Mouse (Mus musculus): Measurements from ENCODE around the gene Adcy2. TPM values are rescaled to one million over a fixed set of nuclear protein-coding genes. Genes with fewer than 3 reads are reported as not detected.
A peak's percentile ranks its signal among the peaks of the same experiment; 100 is the strongest.

Adcy2 gene
- polyA plus RNA-seq, 1 experiment from 2014 or later: 9.4 TPM

GRCm38 (mm10) chr13:68581086-68581740 is 418.1 kb downstream of the Adcy2 start:
- peaks cover 6% of the 10 kb centered on the region for H3K4me1 ChIP-seq (ENCODE audit: control insufficient read depth, insufficient read depth, low read length)
- no peak; the same call in 1 of the 2 replicates for ATAC-seq (ENCODE audit: low FRiP score, low TSS enrichment)
- 25% methylated on average over 14 of the region's 14 CpGs for WGBS
- H3K9me3 ChIP-seq (ENCODE audit: control insufficient read depth, low read length): no peaks in the 10 kb centered on the region
- H3K27ac ChIP-seq (ENCODE audit: low read depth, low read length): peak overlapping the region; percentile 71; the same call in 1 of the 2 replicates
- H3K36me3 ChIP-seq (ENCODE audit: control insufficient read depth, insufficient read depth, low read length): peaks cover 52% of the 10 kb centered on the region
- peak overlapping the region; percentile 88 for H3K4me3 ChIP-seq (ENCODE audit: low read length)
- peak overlapping the region; percentile 86 for H3K9ac ChIP-seq (ENCODE audit: low read depth, low read length)
- peak overlapping the region; percentile 78 for H3K4me2 ChIP-seq (replicated peaks; ENCODE audit: low read depth, low read length)
- no peaks in the 10 kb centered on the region for H3K27me3 ChIP-seq (ENCODE audit: control insufficient read depth, insufficient read depth, low read length)

GRCm38 (mm10) chr13:68577945-68578344 is 421.4 kb downstream of the Adcy2 start:
- Histone ChIP-seq H3K9me3 (ENCODE audit: control insufficient read depth, low read length) (no peaks in the 10 kb centered on the region), H3K36me3 (ENCODE audit: control insufficient read depth, insufficient read depth, low read length) (peaks cover 40% of the 10 kb centered on the region), H3K4me1 (ENCODE audit: control insufficient read depth, insufficient read depth, low read length) (peaks cover 3% of the 10 kb centered on the region), H3K27ac (ENCODE audit: low read depth, low read length) (no peak overlapping the region), H3K27me3 (ENCODE audit: control insufficient read depth, insufficient read depth, low read length) (no peaks in the 10 kb centered on the region), H3K4me2 (replicated peaks; ENCODE audit: low read depth, low read length) (no peak overlapping the region), H3K4me3 (ENCODE audit: low read length) (no peak overlapping the region), H3K9ac (ENCODE audit: low read depth, low read length) (no peak overlapping the region)
- no peak for ATAC-seq (ENCODE audit: low FRiP score, low TSS enrichment)
- WGBS: 93% methylated on average over 7 of the region's 7 CpGs

DNA sequence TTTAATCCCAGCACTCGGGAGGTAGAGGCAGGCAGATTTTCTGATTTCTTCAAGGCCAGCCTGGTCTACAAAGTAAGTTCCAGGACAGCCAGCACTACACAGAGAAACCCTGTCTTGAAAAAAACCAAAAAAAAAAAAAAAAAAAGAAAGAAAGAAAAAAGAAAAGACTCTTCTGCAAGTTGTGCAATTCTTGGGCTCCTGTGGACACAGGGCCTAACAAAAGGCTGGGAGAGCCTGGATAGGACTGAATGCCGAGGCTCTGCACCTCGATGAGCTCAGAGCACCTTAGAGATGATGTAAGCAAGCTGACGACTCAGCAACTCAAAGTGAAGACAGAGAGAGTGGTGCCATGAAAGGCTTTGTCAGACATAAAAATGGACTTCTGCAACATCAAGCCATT is 424.9 kb downstream of the Adcy2 start:
- no peak for ATAC-seq (ENCODE audit: low FRiP score, low TSS enrichment)
- H3K4me2 ChIP-seq (replicated peaks; ENCODE audit: low read depth, low read length): no peak overlapping the region
- no peak overlapping the region for H3K4me3 ChIP-seq (ENCODE audit: low read length)
- no peaks in the 10 kb centered on the region for H3K9me3 ChIP-seq (ENCODE audit: control insufficient read depth, low read length)
- 73% methylated on average over 4 of the region's 4 CpGs for WGBS
- H3K9ac ChIP-seq (ENCODE audit: low read depth, low read length): no peak overlapping the region
- H3K4me1 ChIP-seq (ENCODE audit: control insufficient read depth, insufficient read depth, low read length): 0 out of 2 replicates have a peak, but pooled peaks cover 3% of the 10 kb centered on the region
- H3K27me3 ChIP-seq (ENCODE audit: control insufficient read depth, insufficient read depth, low read length): no peaks in the 10 kb centered on the region
- H3K27ac ChIP-seq (ENCODE audit: low read depth, low read length): no peak overlapping the region
- peaks cover 60% of the 10 kb centered on the region for H3K36me3 ChIP-seq (ENCODE audit: control insufficient read depth, insufficient read depth, low read length)

- H3K27ac ChIP-seq (ENCODE audit: low read depth, low read length): peak overlapping the region; percentile 75; the same call in 1 of the 2 replicates
- no peak overlapping the region for H3K4me3 ChIP-seq (ENCODE audit: low read length)
- WGBS: 38% methylated on average over 10 of the region's 10 CpGs
- no peak overlapping the region for H3K9ac ChIP-seq (ENCODE audit: low read depth, low read length)
- H3K27me3 ChIP-seq (ENCODE audit: control insufficient read depth, insufficient read depth, low read length): no peaks in the 10 kb centered on the region
- 0 out of 2 replicates have a peak, but pooled peaks cover 3% of the 10 kb centered on the region for H3K4me1 ChIP-seq (ENCODE audit: control insufficient read depth, insufficient read depth, low read length)
- ATAC-seq (ENCODE audit: low FRiP score, low TSS enrichment): peak; percentile 83
- H3K4me2 ChIP-seq (replicated peaks; ENCODE audit: low read depth, low read length): no peak overlapping the region
- H3K9me3 ChIP-seq (ENCODE audit: control insufficient read depth, low read length): no peaks in the 10 kb centered on the region
- H3K36me3 ChIP-seq (ENCODE audit: control insufficient read depth, insufficient read depth, low read length): peaks cover 60% of the 10 kb centered on the region
Measured at GRCm38 (mm10) chr13:68572966-68573913, 426.1 kb downstream of the Adcy2 start.

DNA sequence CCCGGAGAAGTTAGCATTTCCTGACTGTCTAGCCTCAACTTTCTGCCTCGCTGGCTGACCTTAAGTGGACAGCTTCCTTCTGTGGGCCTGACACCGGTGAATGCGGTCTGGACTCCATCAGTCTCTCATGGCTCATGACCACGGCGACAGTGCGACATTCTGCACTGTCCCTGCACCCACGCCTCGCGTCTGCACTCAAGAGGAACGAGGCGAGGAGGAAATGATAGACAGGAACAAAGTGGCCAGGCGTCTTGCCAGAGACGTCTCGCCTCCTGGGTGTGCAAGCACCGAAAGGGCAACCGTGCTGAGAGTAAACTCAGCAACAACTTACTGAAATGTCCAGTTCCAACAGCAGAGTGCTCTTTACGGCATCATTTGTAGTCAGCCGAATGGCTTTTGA is 427.1 kb downstream of the Adcy2 start:
- Histone ChIP-seq H3K4me2 (replicated peaks; ENCODE audit: low read depth, low read length) (no peak overlapping the region), H3K4me1 (ENCODE audit: control insufficient read depth, insufficient read depth, low read length) (0 out of 2 replicates have a peak, but pooled peaks cover 3% of the 10 kb centered on the region), H3K27ac (ENCODE audit: low read depth, low read length) (peak overlapping the region; percentile 47; the same call in 1 of the 2 replicates), H3K27me3 (ENCODE audit: control insufficient read depth, insufficient read depth, low read length) (no peaks in the 10 kb centered on the region), H3K9ac (ENCODE audit: low read depth, low read length) (no peak overlapping the region), H3K9me3 (ENCODE audit: control insufficient read depth, low read length) (no peaks in the 10 kb centered on the region), H3K36me3 (ENCODE audit: control insufficient read depth, insufficient read depth, low read length) (peaks cover 59% of the 10 kb centered on the region), H3K4me3 (ENCODE audit: low read length) (no peak overlapping the region)
- 74% methylated on average over 19 of the region's 19 CpGs for WGBS
- 0 out of 2 replicates have a peak, but pooled peaks have one; percentile 34 for ATAC-seq (ENCODE audit: low FRiP score, low TSS enrichment)
